Mouse (Mus musculus) CH12.LX (cell line): ENCODE measurements at regions not wholly inside any gene's neighbourhood (a gene's known extent, or its start where the extent isn't known, plus 50 kb on each side); places are given as distances from the start of the nearest gene placed in this dataset.

ENCODE experiments used
- DNase-seq: peaks from one replicate; pipeline ENCODE4 v3.0.0-alpha.2; 2013; ENCODE audit errors: extremely low read depth
- H3K27ac ChIP-seq: 2 replicates; pipeline ENCODE4 v1.5.1; 2012; ENCODE audit warnings: low read depth, mild to moderate bottlenecking, control low read depth, moderate library complexity; ENCODE audit not compliant: insufficient read depth
- H3K27me3 ChIP-seq: replicated peaks from 2 replicates; pipeline ENCODE3; 2012; ENCODE audit warnings: inconsistent platforms
- H3K36me3 ChIP-seq, 2 experiments: replicated peaks in 1 of 2; 2 replicates each; pipeline versions ENCODE3 to v1.6.1; 2012; ENCODE audit warnings: inconsistent platforms in 1 of 2, low read length in 1 of 2, mild to moderate bottlenecking in 1 of 2, mixed read lengths in 1 of 2, moderate library complexity in 1 of 2; ENCODE audit not compliant: control insufficient read depth in 1 of 2, insufficient read depth in 1 of 2
- H3K4me1 ChIP-seq, 2 experiments: 2 replicates each; pipeline ENCODE4 v1.6.1; 2012; ENCODE audit warnings: inconsistent platforms in 1 of 2, moderate library complexity in 1 of 2; ENCODE audit not compliant: insufficient read depth in 2 of 2, control insufficient read depth in 1 of 2
- H3K4me2 ChIP-seq: 2 replicates; pipeline ENCODE4 v1.6.1; 2012; ENCODE audit warnings: low read depth, mild to moderate bottlenecking, control low read depth; ENCODE audit not compliant: poor library complexity, insufficient read depth, severe bottlenecking
- H3K4me3 ChIP-seq, 3 experiments: fragments of 150-350 bp in 1 of 3; sonication (generic) in 1 of 3; replicated peaks in 1 of 3; 2 replicates each; pipeline versions ENCODE3 to v1.5.1; 2011 to 2012; ENCODE audit warnings: low read depth in 2 of 3, low read length in 2 of 3, mild to moderate bottlenecking in 2 of 3, moderate library complexity in 2 of 3, control low read depth in 1 of 3, improper control_type of control experiment in 1 of 3, inconsistent platforms in 1 of 3, mixed read lengths in 1 of 3; ENCODE audit not compliant: poor library complexity in 1 of 3
- H3K79me2 ChIP-seq: replicated peaks from 2 replicates; pipeline ENCODE4 v1.6.1; 2012; ENCODE audit warnings: mild to moderate bottlenecking, moderate library complexity; ENCODE audit not compliant: control insufficient read depth, poor library complexity, insufficient read depth, severe bottlenecking; ENCODE audit errors: extremely low read depth
- H3K9ac ChIP-seq: 2 replicates; pipeline ENCODE4 v1.6.1; 2012; ENCODE audit warnings: low read depth, mild to moderate bottlenecking, control low read depth, moderate library complexity; ENCODE audit not compliant: insufficient read depth
- H3K9me3 ChIP-seq: replicated peaks from 2 replicates; pipeline ENCODE3; 2012; ENCODE audit warnings: low read length, inconsistent platforms, mixed read lengths
- BHLHE40 ChIP-seq: IDR thresholded peaks from 2 replicates; pipeline ENCODE4 v1.6.1; 2011; ENCODE audit warnings: mild to moderate bottlenecking, low read depth, low read length, improper control_type of control experiment
- CHD2 ChIP-seq: IDR thresholded peaks from 2 replicates; pipeline ENCODE4 v1.6.1; 2011; ENCODE audit warnings: low read length, improper control_type of control experiment
- E2F4 ChIP-seq: IDR thresholded peaks from 2 replicates; pipeline ENCODE4 v1.6.1; 2011; ENCODE audit warnings: low read depth, low read length, improper control_type of control experiment; ENCODE audit not compliant: insufficient replicate concordance
- ELF1 ChIP-seq: IDR thresholded peaks from 2 replicates; pipeline ENCODE4 v1.6.1; 2014; ENCODE audit warnings: low read depth, mild to moderate bottlenecking, inconsistent platforms, low read length, improper control_type of control experiment
- EP300 ChIP-seq: IDR thresholded peaks from 2 replicates; pipeline ENCODE4 v1.6.1; 2011; ENCODE audit warnings: low read length, improper control_type of control experiment
- ETS1 ChIP-seq: conservative IDR thresholded peaks from 2 replicates; pipeline ENCODE4 v1.6.1; 2012; ENCODE audit warnings: low read depth, mild to moderate bottlenecking, inconsistent platforms, low read length, improper control_type of control experiment, moderate library complexity
- GABPA ChIP-seq: IDR thresholded peaks from 2 replicates; pipeline ENCODE4 v1.6.1; 2012; ENCODE audit warnings: low read depth, low read length, improper control_type of control experiment, inconsistent platforms; ENCODE audit not compliant: insufficient replicate concordance
- HCFC1 ChIP-seq: IDR thresholded peaks from 2 replicates; pipeline ENCODE4 v1.6.1; 2012; ENCODE audit warnings: low read depth, mild to moderate bottlenecking, inconsistent platforms, low read length, improper control_type of control experiment
- JUN ChIP-seq: IDR thresholded peaks from 2 replicates; pipeline ENCODE4 v1.6.1; 2011; ENCODE audit warnings: low read depth, mild to moderate bottlenecking, low read length, improper control_type of control experiment, moderate library complexity; ENCODE audit not compliant: insufficient read depth
- KAT2A ChIP-seq: IDR thresholded peaks from 2 replicates; pipeline ENCODE4 v1.6.1; 2012; ENCODE audit warnings: low read length, improper control_type of control experiment, inconsistent platforms; ENCODE audit not compliant: insufficient replicate concordance
- MAFK ChIP-seq: IDR thresholded peaks from 2 replicates; pipeline ENCODE4 v1.6.1; 2011; ENCODE audit warnings: low read length, improper control_type of control experiment; ENCODE audit not compliant: insufficient replicate concordance
- MAZ ChIP-seq: IDR thresholded peaks from 2 replicates; pipeline ENCODE4 v1.6.1; 2012; ENCODE audit warnings: low read depth, mild to moderate bottlenecking, inconsistent platforms, low read length, improper control_type of control experiment, moderate library complexity
- MEF2A ChIP-seq: IDR thresholded peaks from 2 replicates; pipeline ENCODE4 v1.6.1; 2014; ENCODE audit warnings: low read depth, mild to moderate bottlenecking, inconsistent platforms, low read length, improper control_type of control experiment, borderline replicate concordance
- MYC ChIP-seq: IDR thresholded peaks from 2 replicates; pipeline ENCODE4 v1.6.1; 2011; ENCODE audit warnings: low read depth, mild to moderate bottlenecking, improper control_type of control experiment, low read length
- NELFE ChIP-seq: IDR thresholded peaks from 2 replicates; pipeline ENCODE4 v1.6.1; 2011; ENCODE audit warnings: low read depth, low read length, improper control_type of control experiment
- NRF1 ChIP-seq: IDR thresholded peaks from 2 replicates; pipeline ENCODE4 v1.6.1; 2014; ENCODE audit warnings: low read depth, mild to moderate bottlenecking, inconsistent platforms, low read length, improper control_type of control experiment, moderate library complexity
- PAX5 ChIP-seq: IDR thresholded peaks from 2 replicates; pipeline ENCODE4 v1.6.1; 2012; ENCODE audit warnings: low read length, inconsistent platforms, mixed read lengths
- RAD21 ChIP-seq: IDR thresholded peaks from 2 replicates; pipeline ENCODE4 v1.6.1; 2011; ENCODE audit warnings: low read depth, mild to moderate bottlenecking, low read length, improper control_type of control experiment, moderate library complexity
- RCOR1 ChIP-seq: conservative IDR thresholded peaks from 2 replicates; pipeline ENCODE4 v1.6.1; 2012; ENCODE audit warnings: low read depth, mild to moderate bottlenecking, inconsistent platforms, low read length, improper control_type of control experiment
- TBP ChIP-seq: conservative IDR thresholded peaks from 2 replicates; pipeline ENCODE4 v1.6.1; 2011; ENCODE audit warnings: low read depth, low read length, improper control_type of control experiment
- USF1 ChIP-seq: IDR thresholded peaks from 2 replicates; pipeline ENCODE4 v1.6.1; 2014; ENCODE audit warnings: low read depth, mild to moderate bottlenecking, inconsistent platforms, low read length, improper control_type of control experiment
- USF2 ChIP-seq: conservative IDR thresholded peaks from 2 replicates; pipeline ENCODE4 v1.6.1; 2011; ENCODE audit warnings: low read depth, low read length, improper control_type of control experiment
- ZMIZ1 ChIP-seq: IDR thresholded peaks from 2 replicates; pipeline ENCODE4 v1.6.1; 2012; ENCODE audit warnings: low read depth, mild to moderate bottlenecking, inconsistent platforms, low read length, improper control_type of control experiment
- dilution Hi-C: fragments of 300-500 bp; cut with MboI; formaldehyde crosslinking; loops from 2 replicates; pipeline ENCODE4 v1.14.3; 2020; ENCODE audit warnings: low sequenced_read_pairs; ENCODE audit not compliant: extremely low pct_unique_long_range_greater_than_20kb, extremely low pct_ligation_motif_present
- in situ Hi-C: fragments of 300-500 bp; cut with MboI; formaldehyde crosslinking; loops from 3 replicates; pipeline ENCODE4 v1.14.3; 2019; ENCODE audit warnings: low sequenced_read_pairs, low pct_ligation_motif_present, low pct_unique_long_range_greater_than_20kb, mixed read lengths

DNA sequence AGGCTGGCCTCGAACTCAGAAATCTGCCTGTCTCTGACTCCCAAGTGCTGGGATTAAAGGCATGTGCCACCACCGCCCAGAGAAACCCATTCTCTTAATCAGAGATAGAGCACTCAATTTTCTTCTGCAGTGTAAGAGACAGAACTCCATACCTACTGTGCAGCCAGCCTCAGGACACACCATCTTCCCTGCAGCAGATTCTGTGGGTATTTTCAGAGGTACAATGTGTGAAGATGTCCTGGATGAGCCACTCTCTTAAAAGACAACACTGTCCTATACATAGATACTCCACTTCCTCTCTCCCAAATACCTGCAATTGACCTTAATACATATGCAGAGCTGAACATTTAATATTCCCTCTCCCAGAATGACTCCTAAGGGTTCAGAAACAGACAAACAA is 111.5 kb downstream of the Nr1d2 start:
- no peak overlapping the region for H3K27ac ChIP-seq
- TF ChIP-seq RAD21 = no peak
- no peak for TF ChIP-seq GABPA
- TF ChIP-seq NRF1 = no peak
- TF ChIP-seq RCOR1 = no peak
- no peak for TF ChIP-seq E2F4
- TF ChIP-seq MAZ = no peak
- TF ChIP-seq EP300 = no peak
- no peak for TF ChIP-seq PAX5
- TF ChIP-seq USF1 = no peak
- no peak for TF ChIP-seq NELFE
- no peak for TF ChIP-seq ELF1
- no peak for TF ChIP-seq JUN
- no peak for TF ChIP-seq CHD2
- dilution Hi-C loops = no loop called here
- H3K9ac ChIP-seq = no peak overlapping the region
- H3K9me3 ChIP-seq = no peaks in the 10 kb centered on the region
- no peaks in the 10 kb centered on the region for H3K79me2 ChIP-seq
- no peak for DNase-seq
- peaks cover 0 to under 1% of the 10 kb centered on the region in 2 experiments; a peak in 1 of 4 replicates for H3K4me1 ChIP-seq
- no peak overlapping the region for H3K4me3 ChIP-seq
- H3K4me2 ChIP-seq = no peak overlapping the region
- H3K27me3 ChIP-seq = no peaks in the 10 kb centered on the region
- in situ Hi-C loops = no loop called here
- H3K36me3 ChIP-seq = no peaks in the 10 kb centered on the region

DNA sequence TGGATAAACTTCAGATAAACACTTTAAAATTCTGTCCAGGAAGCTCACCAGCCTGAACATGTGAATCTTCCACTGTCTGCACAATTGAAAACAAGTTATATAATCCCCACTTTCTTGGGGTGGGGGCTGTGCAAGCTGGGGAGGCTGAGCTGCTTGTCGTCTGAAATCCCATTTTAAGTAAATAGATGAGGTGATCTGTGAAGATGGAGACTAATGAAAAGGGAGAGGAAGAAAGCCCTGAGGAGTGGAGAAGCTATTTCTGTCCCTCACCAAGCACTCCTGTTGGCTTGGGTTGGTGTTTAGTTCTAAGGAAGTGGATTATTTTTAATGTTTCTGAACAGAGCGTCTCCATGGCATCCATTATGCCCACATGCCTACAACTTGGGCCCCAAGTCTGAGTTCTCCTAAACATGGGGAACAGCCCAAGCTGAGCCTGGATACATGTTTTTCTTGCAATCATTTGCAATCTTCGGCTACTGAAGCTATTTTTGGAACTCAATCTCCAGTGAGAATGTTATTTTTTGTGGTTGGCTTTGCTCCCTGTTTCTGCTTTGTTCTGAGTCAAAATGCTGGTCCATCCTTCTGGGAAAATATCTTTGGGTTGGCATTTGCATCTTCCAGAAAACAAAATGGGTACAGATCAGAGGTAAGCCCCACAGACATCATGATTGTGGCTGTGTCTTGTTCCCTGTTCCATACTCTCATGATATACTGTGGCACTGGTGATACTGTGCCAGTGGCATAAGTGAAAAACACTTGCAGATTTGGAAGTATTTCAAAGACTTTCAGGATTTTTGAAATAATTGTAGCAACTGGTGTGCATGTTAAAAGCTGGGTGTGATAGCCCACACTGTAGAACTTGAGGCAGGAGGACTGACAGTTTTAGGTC is 131.8 kb downstream of the Nr1d2 start:
- Histone ChIP-seq H3K36me3 (no peaks in the 10 kb centered on the region), H3K4me2 (no peak overlapping the region), H3K4me3 (no peak overlapping the region), H3K27me3 (no peaks in the 10 kb centered on the region), H3K9me3 (peaks cover 4% of the 10 kb centered on the region), H3K9ac (no peak overlapping the region), H3K4me1 (no peaks in the 10 kb centered on the region), H3K27ac (no peak overlapping the region), H3K79me2 (no peaks in the 10 kb centered on the region)
- no peak for DNase-seq
- in situ Hi-C loops (no loop called here), dilution Hi-C loops (no loop called here)
- TF ChIP-seq ETS1 = no peak
- no peak for TF ChIP-seq E2F4
- TF ChIP-seq TBP = no peak
- TF ChIP-seq NELFE = no peak
- TF ChIP-seq USF2 = no peak
- TF ChIP-seq MYC = no peak
- no peak for TF ChIP-seq MEF2A
- no peak for TF ChIP-seq MAFK
- TF ChIP-seq HCFC1 = no peak
- TF ChIP-seq ZMIZ1 = no peak
- TF ChIP-seq KAT2A = no peak
- TF ChIP-seq GABPA = no peak
- TF ChIP-seq BHLHE40 = no peak
- TF ChIP-seq RAD21 = no peak
- TF ChIP-seq PAX5 = no peak
